Mouse (Mus musculus) kidney, adult 18-20 months (tissue): Measurements from ENCODE around the gene Vmn1r61.

Experiments used
- DNase-seq: peaks from one replicate; pipeline ENCODE4 v3.0.0; 2021

Gene Vmn1r61

DNA sequence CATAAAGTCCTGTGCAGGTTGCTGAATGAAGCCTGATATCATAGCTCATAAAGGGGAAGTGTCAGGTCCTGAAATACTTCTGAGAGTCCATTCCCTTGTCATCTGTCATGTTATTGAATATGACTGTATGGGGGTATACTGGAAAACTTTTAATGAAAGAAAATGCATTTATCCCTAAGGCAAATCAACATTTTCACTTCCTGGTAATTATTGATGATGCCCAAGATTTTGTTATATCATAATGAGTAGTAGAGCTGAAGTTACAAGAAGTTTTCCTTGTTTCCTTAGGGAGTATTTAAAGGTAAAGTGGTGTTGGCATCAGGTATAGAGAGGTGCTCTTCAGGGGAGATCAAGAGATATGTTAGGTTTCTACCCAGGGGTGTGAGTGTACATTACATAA is at the start of gene Vmn1r61:
Gene Vmn1r61 (minus strand): TSS at position 101 of the 400 bp plus-strand sequence.
- DNase-seq = no peak
